Mouse (Mus musculus): ENCODE measurements at regions not wholly inside any gene's neighbourhood (a gene's known extent, or its start where the extent isn't known, plus 50 kb on each side); places are given as distances from the start of the nearest gene placed in this dataset.

GRCm38 (mm10) chr2:57492116-57492515 is 254.7 kb downstream of the Gpd2 start:
- Histone ChIP-seq H3K9ac (ENCODE audit: low read depth, low read length) (no peak overlapping the region), H3K4me3 (no peak overlapping the region), H3K36me3 (ENCODE audit: control insufficient read depth, insufficient read depth, low read length) (no peaks in the 10 kb centered on the region), H3K27ac (no peak overlapping the region), H3K4me1 (ENCODE audit: control insufficient read depth, insufficient read depth, low read length) (no peaks in the 10 kb centered on the region), H3K79me2 (replicated peaks; ENCODE audit: control insufficient read depth, insufficient read depth, low read length) (no peaks in the 10 kb centered on the region), H3K27me3 (ENCODE audit: control insufficient read depth, insufficient read depth, low read length) (no peaks in the 10 kb centered on the region)
- intact Hi-C loops (cut with DNase I), result no loop called here
- DNase-seq, result no peak
- no peak for TF ChIP-seq POLR2A (IDR thresholded peaks at IDR 0.05; ENCODE audit: insufficient read depth, low read depth, low read length)
- no peak for TF ChIP-seq EP300 (IDR thresholded peaks at IDR 0.05; ENCODE audit: insufficient read depth, low read depth, low read length)
- TF ChIP-seq CTCF (IDR thresholded peaks at IDR 0.05), result no peak
- WGBS, result 46% methylated on average over 4 of the region's 4 CpGs

GRCm38 (mm10) chr2:57492914-57493621 is 255.6 kb downstream of the Gpd2 start:
- DNase-seq, result no peak
- Histone ChIP-seq H3K4me1 (ENCODE audit: control insufficient read depth, insufficient read depth, low read length) (no peaks in the 10 kb centered on the region), H3K9ac (ENCODE audit: low read depth, low read length) (no peak overlapping the region), H3K27me3 (ENCODE audit: control insufficient read depth, insufficient read depth, low read length) (no peaks in the 10 kb centered on the region), H3K79me2 (replicated peaks; ENCODE audit: control insufficient read depth, insufficient read depth, low read length) (no peaks in the 10 kb centered on the region), H3K27ac (no peak overlapping the region), H3K36me3 (ENCODE audit: control insufficient read depth, insufficient read depth, low read length) (no peaks in the 10 kb centered on the region), H3K4me3 (no peak overlapping the region)
- no peak for TF ChIP-seq CTCF (IDR thresholded peaks at IDR 0.05)
- no peak for TF ChIP-seq POLR2A (IDR thresholded peaks at IDR 0.05; ENCODE audit: insufficient read depth, low read depth, low read length)
- no peak for TF ChIP-seq EP300 (IDR thresholded peaks at IDR 0.05; ENCODE audit: insufficient read depth, low read depth, low read length)
- 61% methylated on average over 6 of the region's 6 CpGs for WGBS
- intact Hi-C loops (cut with DNase I), result no loop called here

- no peak overlapping the region for H3K4me3 ChIP-seq
- H3K9ac ChIP-seq (ENCODE audit: low read depth, low read length), result no peak overlapping the region
- DNase-seq, result no peak
- 45% methylated on average over 2 of the region's 2 CpGs for WGBS
- intact Hi-C loops (cut with DNase I), result no loop called here
- no peaks in the 10 kb centered on the region for H3K4me1 ChIP-seq (ENCODE audit: control insufficient read depth, insufficient read depth, low read length)
- TF ChIP-seq POLR2A (IDR thresholded peaks at IDR 0.05; ENCODE audit: insufficient read depth, low read depth, low read length) (no peak), EP300 (IDR thresholded peaks at IDR 0.05; ENCODE audit: insufficient read depth, low read depth, low read length) (no peak), CTCF (IDR thresholded peaks at IDR 0.05) (no peak)
- no peaks in the 10 kb centered on the region for H3K79me2 ChIP-seq (replicated peaks; ENCODE audit: control insufficient read depth, insufficient read depth, low read length)
- no peaks in the 10 kb centered on the region for H3K27me3 ChIP-seq (ENCODE audit: control insufficient read depth, insufficient read depth, low read length)
- no peaks in the 10 kb centered on the region for H3K36me3 ChIP-seq (ENCODE audit: control insufficient read depth, insufficient read depth, low read length)
- no peak overlapping the region for H3K27ac ChIP-seq
Measured at GRCm38 (mm10) chr2:57496315-57496954, 259.0 kb downstream of the Gpd2 start.

- Histone ChIP-seq H3K27me3 (ENCODE audit: control insufficient read depth, insufficient read depth, low read length) (no peaks in the 10 kb centered on the region), H3K79me2 (replicated peaks; ENCODE audit: control insufficient read depth, insufficient read depth, low read length) (no peaks in the 10 kb centered on the region), H3K4me3 (no peak overlapping the region), H3K4me1 (ENCODE audit: control insufficient read depth, insufficient read depth, low read length) (no peaks in the 10 kb centered on the region), H3K9ac (ENCODE audit: low read depth, low read length) (no peak overlapping the region), H3K36me3 (ENCODE audit: control insufficient read depth, insufficient read depth, low read length) (no peaks in the 10 kb centered on the region), H3K27ac (no peak overlapping the region)
- no peak for TF ChIP-seq CTCF (IDR thresholded peaks at IDR 0.05)
- TF ChIP-seq EP300 (IDR thresholded peaks at IDR 0.05; ENCODE audit: insufficient read depth, low read depth, low read length), result no peak
- TF ChIP-seq POLR2A (IDR thresholded peaks at IDR 0.05; ENCODE audit: insufficient read depth, low read depth, low read length), result no peak
- DNase-seq, result no peak
- intact Hi-C loops (cut with DNase I), result no loop called here
- WGBS, result 49% methylated on average over 1 of the region's 1 CpGs
Measured at GRCm38 (mm10) chr2:57497933-57498332, 260.5 kb downstream of the Gpd2 start.

GRCm38 (mm10) chr2:57504678-57505077 is 267.2 kb downstream of the Gpd2 start:
- 61% methylated on average over 2 of the region's 2 CpGs for WGBS
- Histone ChIP-seq H3K27ac (no peak overlapping the region), H3K4me3 (no peak overlapping the region), H3K9ac (ENCODE audit: low read depth, low read length) (no peak overlapping the region), H3K79me2 (replicated peaks; ENCODE audit: control insufficient read depth, insufficient read depth, low read length) (no peaks in the 10 kb centered on the region), H3K4me1 (ENCODE audit: control insufficient read depth, insufficient read depth, low read length) (no peaks in the 10 kb centered on the region), H3K36me3 (ENCODE audit: control insufficient read depth, insufficient read depth, low read length) (no peaks in the 10 kb centered on the region), H3K27me3 (ENCODE audit: control insufficient read depth, insufficient read depth, low read length) (no peaks in the 10 kb centered on the region)
- TF ChIP-seq EP300 (IDR thresholded peaks at IDR 0.05; ENCODE audit: insufficient read depth, low read depth, low read length), result no peak
- TF ChIP-seq CTCF (IDR thresholded peaks at IDR 0.05), result no peak
- TF ChIP-seq POLR2A (IDR thresholded peaks at IDR 0.05; ENCODE audit: insufficient read depth, low read depth, low read length), result no peak
- no peak for DNase-seq
- intact Hi-C loops (cut with DNase I), result no loop called here

GRCm38 (mm10) chr2:57522465-57522864 is 285.0 kb downstream of the Gpd2 start:
- intact Hi-C loops (cut with DNase I), result no loop called here
- Histone ChIP-seq H3K4me1 (ENCODE audit: control insufficient read depth, insufficient read depth, low read length) (no peaks in the 10 kb centered on the region), H3K4me3 (no peak overlapping the region), H3K9ac (ENCODE audit: low read depth, low read length) (no peak overlapping the region), H3K27ac (no peak overlapping the region), H3K36me3 (ENCODE audit: control insufficient read depth, insufficient read depth, low read length) (no peaks in the 10 kb centered on the region), H3K79me2 (replicated peaks; ENCODE audit: control insufficient read depth, insufficient read depth, low read length) (no peaks in the 10 kb centered on the region), H3K27me3 (ENCODE audit: control insufficient read depth, insufficient read depth, low read length) (no peaks in the 10 kb centered on the region)
- TF ChIP-seq CTCF (IDR thresholded peaks at IDR 0.05) (no peak), EP300 (IDR thresholded peaks at IDR 0.05; ENCODE audit: insufficient read depth, low read depth, low read length) (no peak), POLR2A (IDR thresholded peaks at IDR 0.05; ENCODE audit: insufficient read depth, low read depth, low read length) (no peak)
- WGBS, result 81% methylated on average over 3 of the region's 3 CpGs
- no peak for DNase-seq

Measured in heart, adult 2 months (tissue).